Comparison of ENCODE assay signal across 18 mouse cellular contexts in genomic region chr17:48825212-48825913, GRCm38 (mm10).
DNase-seq lines count a peak whose midpoint lies in the region; ATAC-seq and TF ChIP-seq lines count a peak whose summit lies in the region.
"Had no signal": no experiment of that assay in that cellular context is flagged by ENCODE, and none has a peak within 500 bp of the region (broad histone marks: within the 10 kb centered on the region; RNA-seq: fewer than 3 reads in every experiment).

No protein-coding gene starts in this region.

- no peak overlapping the region for H3K9ac ChIP-seq in hindbrain, embryonic 11.5 days (ENCODE audit: low read depth, low read length)
- H3K9ac ChIP-seq in liver, embryonic 11.5 days (ENCODE audit: low read depth, low read length) = no peak overlapping the region
- no peak overlapping the region for H3K9ac ChIP-seq in liver, embryonic 12.5 days
- H3K9ac ChIP-seq: heart, embryonic 12.5 days; liver, embryonic 13.5 days; midbrain, embryonic 12.5 days; neural tube, embryonic 12.5 days had no signal

- H3K4me2 ChIP-seq in hindbrain, embryonic 11.5 days (replicated peaks; ENCODE audit: low read depth, low read length) = no peak overlapping the region
- no peak overlapping the region for H3K4me2 ChIP-seq in liver, embryonic 11.5 days
- no peak overlapping the region for H3K4me2 ChIP-seq in liver, embryonic 12.5 days
- H3K4me2 ChIP-seq: heart, embryonic 12.5 days; liver, embryonic 13.5 days; midbrain, embryonic 12.5 days; neural tube, embryonic 12.5 days had no signal

- no peaks in the 10 kb centered on the region for H3K36me3 ChIP-seq in hindbrain, embryonic 10.5 days
- no peaks in the 10 kb centered on the region for H3K36me3 ChIP-seq in hindbrain, embryonic 11.5 days (ENCODE audit: control insufficient read depth, insufficient read depth, low read length)
- no peaks in the 10 kb centered on the region for H3K36me3 ChIP-seq in liver, embryonic 11.5 days (ENCODE audit: control insufficient read depth, insufficient read depth, low read length)
- H3K36me3 ChIP-seq in liver, embryonic 12.5 days = no peaks in the 10 kb centered on the region
- H3K36me3 ChIP-seq in thymus, adult 2 months (ENCODE audit: control insufficient read depth, insufficient read depth, low read length) = no peaks in the 10 kb centered on the region
- H3K36me3 ChIP-seq: heart, embryonic 12.5 days; liver, embryonic 13.5 days; midbrain, embryonic 12.5 days; neural tube, embryonic 12.5 days had no signal

- DNase-seq in hindbrain, embryonic 10.5 days (ENCODE audit: low spot score) = no peak
- DNase-seq in hindbrain, embryonic 11.5 days (ENCODE audit: low spot score) = no peak
- peak; percentile 10 for DNase-seq in liver, embryonic 11.5 days (ENCODE audit: low spot score)
- no peak for DNase-seq in liver
- peak; percentile 34 for DNase-seq in R1 (ENCODE audit: low read depth, low spot score)
- no peak for DNase-seq in thymus, adult 2 months
- no peak for DNase-seq in embryo, embryonic 9.5 days (ENCODE audit: extremely low spot score)
- DNase-seq: adrenal gland, postnatal 25 days; cerebellum, adult 18-20 months; embryo, embryonic 11 days; gastrocnemius, postnatal 14 days; liver, embryonic 13.5 days; lung, postnatal 14 days had no signal

- peaks cover 5% of the 10 kb centered on the region; the same call in 1 of the 2 replicates for H3K4me1 ChIP-seq in hindbrain, embryonic 10.5 days (replicated peaks)
- H3K4me1 ChIP-seq in hindbrain, embryonic 11.5 days (replicated peaks; ENCODE audit: control insufficient read depth, insufficient read depth, low read length) = no peaks in the 10 kb centered on the region
- no peaks in the 10 kb centered on the region for H3K4me1 ChIP-seq in liver, embryonic 11.5 days (replicated peaks; ENCODE audit: control insufficient read depth, insufficient read depth, low read length)
- H3K4me1 ChIP-seq in liver, embryonic 12.5 days = no peaks in the 10 kb centered on the region
- no peaks in the 10 kb centered on the region for H3K4me1 ChIP-seq in thymus, adult 2 months (replicated peaks; ENCODE audit: control insufficient read depth, insufficient read depth, low read length)
- H3K4me1 ChIP-seq: heart, embryonic 12.5 days; liver, embryonic 13.5 days had no signal

- WGBS in hindbrain, embryonic 10.5 days = 63% methylated on average over 9 of the region's 9 CpGs
- 57% methylated on average over 9 of the region's 9 CpGs for WGBS in hindbrain, embryonic 11.5 days
- 48% methylated on average over 9 of the region's 9 CpGs for WGBS in liver, embryonic 11.5 days
- WGBS in liver, embryonic 12.5 days (ENCODE audit: insufficient replicate concordance) = 38% methylated on average over 9 of the region's 9 CpGs
- WGBS in thymus, adult 2 months = 61% methylated on average over 9 of the region's 9 CpGs

- no peak for ATAC-seq in hindbrain, embryonic 11.5 days (ENCODE audit: low FRiP score)
- peak; percentile 39 for ATAC-seq in liver, embryonic 11.5 days (replicated peaks; ENCODE audit: low FRiP score)
- ATAC-seq in liver, embryonic 12.5 days = 0 out of 2 replicates have a peak, but pooled peaks have one; percentile 46

- H3K27ac ChIP-seq in hindbrain, embryonic 10.5 days = 0 out of 2 replicates have a peak overlapping the region, but pooled peaks have one; percentile 13
- no peak overlapping the region for H3K27ac ChIP-seq in hindbrain, embryonic 11.5 days (ENCODE audit: low read depth, low read length)
- no peak overlapping the region for H3K27ac ChIP-seq in liver, embryonic 11.5 days (ENCODE audit: low read depth, low read length)
- no peak overlapping the region for H3K27ac ChIP-seq in liver, embryonic 12.5 days
- no peak overlapping the region for H3K27ac ChIP-seq in thymus, adult 2 months (ENCODE audit: control insufficient read depth, insufficient read depth, low read length)
- H3K27ac ChIP-seq: liver, embryonic 13.5 days; midbrain, embryonic 12.5 days; neural tube, embryonic 12.5 days had no signal

- H3K27me3 ChIP-seq in hindbrain, embryonic 10.5 days (ENCODE audit: insufficient read depth, poor library complexity, severe bottlenecking) = no peaks in the 10 kb centered on the region
- no peaks in the 10 kb centered on the region for H3K27me3 ChIP-seq in hindbrain, embryonic 11.5 days (ENCODE audit: control insufficient read depth, insufficient read depth, low read length)
- no peaks in the 10 kb centered on the region for H3K27me3 ChIP-seq in liver, embryonic 11.5 days (replicated peaks; ENCODE audit: control insufficient read depth, insufficient read depth, low read length)
- no peaks in the 10 kb centered on the region for H3K27me3 ChIP-seq in liver, embryonic 12.5 days (replicated peaks)
- no peaks in the 10 kb centered on the region for H3K27me3 ChIP-seq in thymus, adult 2 months (ENCODE audit: control insufficient read depth, insufficient read depth, low read length)
- H3K27me3 ChIP-seq: heart, embryonic 12.5 days; liver, embryonic 13.5 days; neural tube, embryonic 12.5 days had no signal

- H3K4me3 ChIP-seq in hindbrain, embryonic 10.5 days = no peak overlapping the region
- H3K4me3 ChIP-seq in hindbrain, embryonic 11.5 days (ENCODE audit: low read depth, low read length) = no peak overlapping the region
- no peak overlapping the region for H3K4me3 ChIP-seq in liver, embryonic 11.5 days (ENCODE audit: low read depth, low read length)
- H3K4me3 ChIP-seq in liver, embryonic 12.5 days = no peak overlapping the region
- no peak overlapping the region for H3K4me3 ChIP-seq in thymus, adult 2 months (ENCODE audit: control insufficient read depth, insufficient read depth, low read length)
- H3K4me3 ChIP-seq: erythroblast, embryonic 14.5 days; heart, embryonic 12.5 days; liver, embryonic 13.5 days; midbrain, embryonic 12.5 days; neural tube, embryonic 12.5 days had no signal

- no peak for TF ChIP-seq CTCF in thymus, adult 2 months (IDR thresholded peaks at IDR 0.05; ENCODE audit: borderline replicate concordance, control insufficient read depth, extremely low read depth, insufficient read depth, low read length, poor library complexity)

- TF ChIP-seq POLR2A in thymus, adult 2 months (IDR thresholded peaks at IDR 0.05; ENCODE audit: control insufficient read depth, extremely low read depth, insufficient read depth, low read length, poor library complexity) = no peak

- H3K9me3 ChIP-seq in hindbrain, embryonic 10.5 days = no peaks in the 10 kb centered on the region
- H3K9me3 ChIP-seq in hindbrain, embryonic 11.5 days (ENCODE audit: control insufficient read depth, low read length) = no peaks in the 10 kb centered on the region
- no peaks in the 10 kb centered on the region for H3K9me3 ChIP-seq in liver, embryonic 11.5 days (ENCODE audit: control insufficient read depth, low read length)
- no peaks in the 10 kb centered on the region for H3K9me3 ChIP-seq in liver, embryonic 12.5 days (replicated peaks)
- H3K9me3 ChIP-seq: neural tube, embryonic 12.5 days had no signal

Comparison
In these comparisons a context has a peak if more than half of its experiments do, and no peak if none do; other contexts are left out.
1. DNase-seq: peak in liver, embryonic 11.5 days (single experiment) and R1 (single experiment); none in hindbrain, embryonic 10.5 days (single experiment), hindbrain, embryonic 11.5 days (single experiment), liver (single experiment), thymus, adult 2 months (single experiment) and embryo, embryonic 9.5 days (single experiment).